In genomic region chr13:63682341-63682740, GRCm38 (mm10) we compare ENCODE assay signal across 23 mouse cellular contexts.
DNase-seq lines count a peak whose midpoint lies in the region; ATAC-seq and TF ChIP-seq lines count a peak whose summit lies in the region.
"Had no signal": no experiment of that assay in that cellular context is flagged by ENCODE, and none has a peak within 500 bp of the region (broad histone marks: within the 10 kb centered on the region; RNA-seq: fewer than 3 reads in every experiment).

No protein-coding gene starts in this region.

- H3K4me2 ChIP-seq in lung, embryonic 14.5 days, result no peak overlapping the region
- H3K4me2 ChIP-seq in intestine, embryonic 16.5 days (ENCODE audit: low read depth, low read length), result no peak overlapping the region
- H3K4me2 ChIP-seq: embryonic facial prominence, embryonic 15.5 days; heart, embryonic 13.5 days; hindbrain, embryonic 15.5 days had no signal

- no peak for TF ChIP-seq CTCF in lung, embryonic 14.5 days (IDR thresholded peaks at IDR 0.05; ENCODE audit: low read depth)
- TF ChIP-seq CTCF in MEL (IDR thresholded peaks at IDR 0.05 in 2 of 3, conservative IDR thresholded peaks at IDR 0.05 in 1 of 3; ENCODE audit: control insufficient read depth in 1 of 3, insufficient read depth in 1 of 3, low read depth in 2 of 3, low read length in 3 of 3, poor library complexity in 1 of 3, severe bottlenecking in 1 of 3), result no peak
- no peak for TF ChIP-seq CTCF in kidney, adult 2 months (conservative IDR thresholded peaks at IDR 0.05; ENCODE audit: insufficient read depth, insufficient read length, low read depth, low read length)

- TF ChIP-seq RAD21 in MEL (IDR thresholded peaks at IDR 0.05; ENCODE audit: low read depth, low read length), result no peak

- H3K27ac ChIP-seq in lung, embryonic 14.5 days (ENCODE audit: low read depth), result peak overlapping the region; percentile 30; the same call in 1 of the 2 replicates
- H3K27ac ChIP-seq in MEL (ENCODE audit: control insufficient read depth, low read depth, low read length), result no peak overlapping the region
- H3K27ac ChIP-seq in intestine, embryonic 16.5 days (ENCODE audit: low read length), result no peak overlapping the region
- H3K27ac ChIP-seq in kidney, adult 2 months (ENCODE audit: insufficient read depth, low read depth, low read length), result no peak overlapping the region
- H3K27ac ChIP-seq: embryonic facial prominence, embryonic 15.5 days; forebrain, embryonic 10.5 days; heart, embryonic 13.5 days; hindbrain, embryonic 15.5 days had no signal

- no peak for TF ChIP-seq POLR2A in MEL (IDR thresholded peaks at IDR 0.05; ENCODE audit: control insufficient read depth in 1 of 2, insufficient read depth in 1 of 2, low read depth in 1 of 2, low read length in 2 of 2, poor library complexity in 1 of 2)
- no peak for TF ChIP-seq POLR2A in kidney, adult 2 months (IDR thresholded peaks at IDR 0.05; ENCODE audit: low read depth, low read length)

- TF ChIP-seq EP300 in MEL (IDR thresholded peaks at IDR 0.05; ENCODE audit: low read depth in 1 of 2, low read length in 2 of 2), result no peak

- WGBS in lung, embryonic 14.5 days, result 26% methylated on average over 3 of the region's 4 CpGs
- WGBS in intestine, embryonic 16.5 days, result 45% methylated on average over 3 of the region's 4 CpGs
- 57% methylated on average over 4 of the region's 4 CpGs for WGBS in kidney, adult 2 months

- ATAC-seq in lung, embryonic 14.5 days (ENCODE audit: insufficient read depth), result no peak
- ATAC-seq in intestine, embryonic 16.5 days, result peak; percentile 85
- no peak for ATAC-seq in CD4-positive, CD25-positive, alpha-beta regulatory T cell, adult 4 months
- ATAC-seq: forebrain, embryonic 14.5 days had no signal

- H3K36me3 ChIP-seq in lung, embryonic 14.5 days (ENCODE audit: insufficient read depth), result no peaks in the 10 kb centered on the region
- H3K36me3 ChIP-seq in MEL (ENCODE audit: control insufficient read depth in 1 of 2, insufficient read depth in 2 of 2, low read length in 2 of 2), result peaks cover 0 to 15% of the 10 kb centered on the region in 2 experiments; a peak in 2 of 4 replicates
- H3K36me3 ChIP-seq in intestine, embryonic 16.5 days (ENCODE audit: control insufficient read depth, insufficient read depth, low read length), result no peaks in the 10 kb centered on the region
- H3K36me3 ChIP-seq in kidney, adult 2 months (ENCODE audit: control insufficient read depth, insufficient read depth, low read length), result no peaks in the 10 kb centered on the region
- H3K36me3 ChIP-seq: embryonic facial prominence, embryonic 15.5 days; forebrain, embryonic 10.5 days; heart, embryonic 13.5 days; hindbrain, embryonic 15.5 days had no signal

- no peaks in the 10 kb centered on the region for H3K79me2 ChIP-seq in MEL (ENCODE audit: control insufficient read depth, insufficient read depth, low read length, poor library complexity)

- H3K4me1 ChIP-seq in lung, embryonic 14.5 days (ENCODE audit: insufficient read depth), result peaks cover 16% of the 10 kb centered on the region
- H3K4me1 ChIP-seq in MEL (ENCODE audit: control insufficient read depth in 1 of 2, insufficient read depth in 2 of 2, low read length in 2 of 2), result peaks cover 0 to 16% of the 10 kb centered on the region in 2 experiments; a peak in 3 of 4 replicates
- peaks cover 7% of the 10 kb centered on the region; the same call in 1 of the 2 replicates for H3K4me1 ChIP-seq in intestine, embryonic 16.5 days (ENCODE audit: control insufficient read depth, insufficient read depth, low read length)
- H3K4me1 ChIP-seq in kidney, adult 2 months (ENCODE audit: control insufficient read depth, insufficient read depth, low read length), result no peaks in the 10 kb centered on the region
- H3K4me1 ChIP-seq: embryonic facial prominence, embryonic 15.5 days; hindbrain, embryonic 15.5 days had no signal

- no peaks in the 10 kb centered on the region for H3K9me3 ChIP-seq in lung, embryonic 14.5 days (ENCODE audit: low read depth, low read length)
- no peaks in the 10 kb centered on the region for H3K9me3 ChIP-seq in MEL (replicated peaks; ENCODE audit: insufficient read depth, low read length)
- no peaks in the 10 kb centered on the region for H3K9me3 ChIP-seq in intestine, embryonic 16.5 days (ENCODE audit: control insufficient read depth, low read length)
- H3K9me3 ChIP-seq: embryonic facial prominence, embryonic 15.5 days; forebrain, embryonic 10.5 days; heart, embryonic 13.5 days; hindbrain, embryonic 15.5 days had no signal

- H3K9ac ChIP-seq in lung, embryonic 14.5 days, result no peak overlapping the region
- H3K9ac ChIP-seq in MEL (ENCODE audit: control insufficient read depth, low read depth, low read length, poor library complexity, severe bottlenecking), result no peak overlapping the region
- no peak overlapping the region for H3K9ac ChIP-seq in intestine, embryonic 16.5 days (ENCODE audit: low read depth, low read length)
- H3K9ac ChIP-seq: embryonic facial prominence, embryonic 15.5 days; heart, embryonic 13.5 days; hindbrain, embryonic 15.5 days had no signal

- no peak overlapping the region for H3K4me3 ChIP-seq in lung, embryonic 14.5 days (ENCODE audit: low read depth, low read length)
- no peak overlapping the region for H3K4me3 ChIP-seq in MEL (ENCODE audit: control insufficient read depth in 1 of 2, insufficient read depth in 1 of 2, low read depth in 2 of 2, low read length in 2 of 2)
- H3K4me3 ChIP-seq in intestine, embryonic 16.5 days (ENCODE audit: low read length), result no peak overlapping the region
- H3K4me3 ChIP-seq in kidney, adult 2 months (ENCODE audit: insufficient read depth, low read depth, low read length), result no peak overlapping the region
- H3K4me3 ChIP-seq: embryonic facial prominence, embryonic 15.5 days; erythroblast, embryonic 14.5 days; forebrain, embryonic 10.5 days; heart, embryonic 13.5 days; hindbrain, embryonic 15.5 days had no signal

- no peaks in the 10 kb centered on the region for H3K27me3 ChIP-seq in lung, embryonic 14.5 days (ENCODE audit: insufficient read depth, low read length)
- no peaks in the 10 kb centered on the region for H3K27me3 ChIP-seq in MEL (ENCODE audit: control insufficient read depth in 1 of 2, insufficient read depth in 2 of 2, low read length in 2 of 2)
- no peaks in the 10 kb centered on the region; the same call in 1 of the 2 replicates for H3K27me3 ChIP-seq in intestine, embryonic 16.5 days (replicated peaks; ENCODE audit: control insufficient read depth, insufficient read depth, low read length)
- H3K27me3 ChIP-seq in kidney, adult 2 months (replicated peaks; ENCODE audit: control insufficient read depth, insufficient read depth, low read length), result no peaks in the 10 kb centered on the region
- H3K27me3 ChIP-seq: embryonic facial prominence, embryonic 15.5 days; heart, embryonic 13.5 days; hindbrain, embryonic 15.5 days had no signal

- DNase-seq in lung, embryonic 14.5 days, result peak; percentile 67
- DNase-seq in lung, adult 18-20 months, result no peak
- peak; percentile 40 for DNase-seq in 3T3-L1 (ENCODE audit: low read depth, low spot score)
- peak; percentile 18 for DNase-seq in MEL (ENCODE audit: low read depth, low spot score)
- DNase-seq in kidney, adult 2 months, result no peak
- DNase-seq in urinary bladder, postnatal 36 days (ENCODE audit: low spot score in 2 of 2), result no peak
- DNase-seq: adrenal gland, adult 8-10 months; adrenal gland, postnatal 36 days; B cell, adult 2 months; cerebellum, adult 8-10 months; cerebellum, postnatal 14 days; embryo, embryonic 11 days; gastrocnemius, postnatal 36 days; heart, adult 11 months; heart, postnatal 36 days had no signal

TF ChIP-seq in MEL, 35 proteins besides CTCF, POLR2A, EP300 and RAD21:
- TF ChIP-seq HCFC1 (IDR thresholded peaks at IDR 0.05; ENCODE audit: low read depth, low read length) (no peak), POLR2AphosphoS5 (IDR thresholded peaks at IDR 0.05; ENCODE audit: borderline replicate concordance, low read depth, low read length) (no peak), GATA1 (IDR thresholded peaks at IDR 0.05; ENCODE audit: low read depth, low read length) (peak; percentile 60), TCF12 (IDR thresholded peaks at IDR 0.05; ENCODE audit: low read depth, low read length) (no peak), MYB (IDR thresholded peaks at IDR 0.05; ENCODE audit: low read depth, low read length) (no peak)

Comparison
In these comparisons a context has a peak if more than half of its experiments do, and no peak if none do; other contexts are left out.
1. DNase-seq: peak in lung, embryonic 14.5 days (single experiment), 3T3-L1 (single experiment) and MEL (single experiment); none in lung, adult 18-20 months (0 of 2), kidney, adult 2 months (single experiment) and urinary bladder, postnatal 36 days (0 of 2).